Mouse (Mus musculus) brain, embryonic 14.5 days (tissue): ENCODE results near the gene Rgs7. TPM values are rescaled to one million over a fixed set of nuclear protein-coding genes. Genes with fewer than 3 reads are reported as not detected.
A peak's percentile ranks its signal among the peaks of the same experiment; 100 is the strongest.

Source experiments
- DNase-seq: peaks from one replicate; pipeline ENCODE4 v3.0.0-alpha.2; 2011; ENCODE audit warnings: low read depth
- CTCF ChIP-seq: fragments of 200-500 bp; IDR thresholded peaks from 2 replicates; pipeline ENCODE4 v1.5.1; 2012; ENCODE audit warnings: inconsistent platforms, mild to moderate bottlenecking, moderate library complexity, borderline replicate concordance; ENCODE audit not compliant: insufficient read depth, insufficient read length; ENCODE audit errors: extremely low read depth
- POLR2A ChIP-seq: fragments of 200-500 bp; IDR thresholded peaks from 2 replicates; pipeline ENCODE4 v1.6.1; 2012; ENCODE audit warnings: mild to moderate bottlenecking, inconsistent platforms, borderline replicate concordance; ENCODE audit not compliant: poor library complexity, insufficient read depth, insufficient read length, severe bottlenecking; ENCODE audit errors: extremely low read depth
- polyA plus RNA-seq: library from polyadenylated mRNA; depleted of rRNA; stranded (reverse); fragments of >200 nt; gene quantifications from 2 replicates; pipeline ENCODE4 v1.2.3, GENCODE M21; 2012

Gene Rgs7
- polyA plus RNA-seq, 1 experiment: 22.5 TPM

DNA sequence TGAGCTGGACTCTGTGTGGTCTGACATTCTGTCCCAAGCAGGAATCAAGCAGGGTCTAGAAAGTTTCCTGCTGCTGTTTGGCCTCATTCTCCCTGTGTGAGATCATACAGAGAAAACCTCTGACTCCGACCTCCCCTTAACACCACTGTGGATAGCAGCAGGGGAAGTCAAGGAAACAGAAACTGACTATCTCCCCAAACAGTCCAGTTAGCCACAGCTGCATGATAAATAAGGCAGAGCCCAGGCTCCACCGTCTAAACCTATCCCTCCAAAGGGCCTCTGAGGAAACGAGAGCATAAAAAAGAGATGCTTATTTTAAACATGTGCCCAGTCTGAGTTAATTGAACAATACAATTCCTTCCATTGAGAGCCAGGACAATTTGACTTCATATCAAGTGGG is 395.3 kb downstream of the Rgs7 start:
- DNase-seq: no peak
- TF ChIP-seq POLR2A (no peak), CTCF (no peak)

DNA sequence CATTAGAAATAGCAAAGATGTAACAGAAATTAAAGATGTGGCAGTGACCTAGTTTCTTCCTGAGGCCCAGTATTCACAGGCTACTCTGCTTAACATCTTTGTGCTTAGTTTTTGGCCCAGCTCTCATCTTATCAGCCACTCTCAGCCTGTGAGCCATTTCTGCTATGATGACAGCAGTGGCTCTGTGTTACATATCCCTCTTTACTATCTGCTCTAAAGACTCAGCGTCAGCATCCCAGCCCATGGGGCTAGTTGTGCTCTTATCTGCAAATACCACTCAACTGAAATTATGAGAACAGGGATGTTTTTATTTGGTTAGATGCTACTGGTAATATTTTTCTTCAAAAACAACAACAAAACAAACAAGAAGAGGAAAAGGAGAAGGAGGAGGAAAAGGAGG is 410.2 kb downstream of the Rgs7 start:
- no peak for DNase-seq
- TF ChIP-seq CTCF: no peak
- no peak for TF ChIP-seq POLR2A

DNA sequence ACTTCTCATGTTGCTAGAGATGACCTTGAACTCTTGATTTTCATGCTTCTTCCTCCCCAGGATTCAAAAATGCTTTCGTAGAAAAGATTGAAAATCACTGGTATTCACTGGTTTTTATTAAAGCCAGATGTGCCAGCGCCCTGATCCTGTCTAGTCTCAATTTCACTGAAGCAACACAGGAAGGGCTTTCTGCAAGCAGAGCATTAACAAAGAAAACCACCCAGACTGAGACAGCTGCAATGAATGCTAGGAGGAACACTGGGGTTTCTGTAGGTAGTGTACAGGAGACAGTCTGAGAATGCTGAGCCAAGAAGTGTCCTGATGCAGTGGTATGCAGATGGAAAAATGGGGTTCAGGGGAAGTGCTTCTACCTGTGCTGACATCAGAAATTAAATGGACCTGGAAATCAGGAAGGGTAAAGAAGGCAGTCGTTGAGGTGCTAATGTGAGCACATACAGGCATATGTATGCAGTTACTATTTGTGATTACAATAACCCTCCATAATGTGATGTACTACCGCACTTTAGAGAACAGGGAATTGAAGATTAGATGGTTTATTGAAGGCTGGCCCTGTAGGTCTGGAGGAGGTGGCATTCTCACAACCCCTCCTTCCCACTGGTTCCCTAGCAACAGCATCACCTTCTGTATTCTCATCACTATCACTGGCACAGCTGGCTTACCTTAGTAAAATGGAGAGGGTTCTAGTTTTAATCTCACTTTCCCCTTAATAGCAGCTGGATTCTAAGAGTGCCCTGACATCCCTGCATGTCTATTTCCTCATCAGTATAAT is 412.3 kb downstream of the Rgs7 start:
- DNase-seq: peak; percentile 10
- TF ChIP-seq POLR2A: no peak
- no peak for TF ChIP-seq CTCF

DNA sequence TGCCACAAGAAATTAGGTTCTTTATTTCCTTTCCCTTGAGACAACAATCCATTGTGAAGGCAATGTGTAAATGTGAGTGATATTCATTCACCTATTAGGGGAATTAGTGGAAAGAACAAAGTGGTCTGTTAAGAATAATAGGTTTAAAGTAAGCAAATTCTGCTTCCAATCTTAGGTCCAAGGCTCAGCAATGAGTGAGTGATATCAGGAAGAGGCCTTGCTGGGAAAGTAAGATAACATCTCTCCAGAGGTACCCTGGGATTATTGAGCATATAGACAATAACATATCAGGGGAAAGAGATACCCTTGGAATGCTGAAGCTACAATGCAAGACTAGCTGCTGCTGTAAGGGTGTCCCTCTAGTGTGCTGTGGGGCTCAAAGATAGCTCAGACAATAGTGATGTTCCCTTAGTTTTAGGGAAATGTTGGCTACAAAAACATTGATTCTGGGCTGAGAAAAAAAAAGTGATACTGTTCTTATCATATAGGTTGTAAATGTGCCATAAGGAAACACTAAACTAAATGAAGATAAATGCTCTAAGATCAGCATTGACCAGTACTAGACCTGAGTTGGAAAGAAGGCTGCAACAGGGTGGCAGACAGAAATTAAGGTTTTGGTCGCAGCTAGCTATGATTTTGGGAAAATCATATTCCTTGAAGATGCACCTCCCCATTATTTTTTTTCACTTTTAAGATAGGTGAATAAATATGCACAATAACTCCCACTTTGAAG is 418.6 kb downstream of the Rgs7 start:
- TF ChIP-seq POLR2A (no peak), CTCF (no peak)
- DNase-seq: no peak

DNA sequence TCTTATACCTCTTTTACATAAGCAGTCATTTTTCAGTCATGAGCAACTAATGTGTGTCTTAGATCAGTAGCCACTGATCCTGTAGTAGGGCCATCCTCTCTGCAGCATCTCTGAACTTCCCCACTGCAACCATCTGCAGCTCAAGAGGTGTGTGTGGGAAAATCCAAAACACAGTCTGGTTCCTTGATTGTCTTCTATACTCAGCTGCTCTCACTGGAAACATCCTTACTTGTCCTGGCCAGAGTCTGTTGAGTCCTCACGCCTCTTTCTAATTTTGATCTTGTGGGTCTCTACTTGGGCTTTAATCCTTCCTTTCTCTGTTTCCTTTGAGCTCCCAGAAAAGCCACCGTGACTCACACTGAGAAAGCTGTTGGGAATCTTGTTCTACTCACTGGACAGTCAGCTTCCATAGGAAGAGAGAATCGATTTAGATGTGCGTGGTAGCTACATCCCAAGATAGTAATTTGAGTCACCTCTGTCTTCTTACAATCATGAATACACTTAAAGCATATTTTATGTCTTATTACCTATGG is 422.5 kb downstream of the Rgs7 start:
- DNase-seq: no peak
- TF ChIP-seq CTCF: no peak
- no peak for TF ChIP-seq POLR2A

DNA sequence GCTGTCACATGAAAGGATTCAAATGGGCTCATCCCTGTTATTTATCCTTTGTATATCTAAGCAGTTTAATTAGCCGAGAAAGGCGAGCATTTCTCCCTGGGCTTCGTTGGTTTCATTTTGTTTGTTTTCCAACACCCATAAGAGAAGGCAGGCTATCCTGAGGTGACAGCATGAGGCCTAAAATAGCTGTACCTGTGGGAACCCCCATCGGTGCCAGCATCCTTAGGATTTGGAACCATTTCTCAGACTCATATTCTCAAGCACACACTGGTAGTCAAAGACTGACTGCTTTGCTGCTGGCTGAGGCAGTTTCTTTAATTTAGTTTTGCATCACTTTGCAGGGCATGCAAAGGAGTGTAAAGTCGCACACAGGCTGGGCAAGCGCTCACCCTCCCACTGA is 443.2 kb downstream of the Rgs7 start:
- no peak for TF ChIP-seq POLR2A
- TF ChIP-seq CTCF: no peak
- DNase-seq: no peak

DNA sequence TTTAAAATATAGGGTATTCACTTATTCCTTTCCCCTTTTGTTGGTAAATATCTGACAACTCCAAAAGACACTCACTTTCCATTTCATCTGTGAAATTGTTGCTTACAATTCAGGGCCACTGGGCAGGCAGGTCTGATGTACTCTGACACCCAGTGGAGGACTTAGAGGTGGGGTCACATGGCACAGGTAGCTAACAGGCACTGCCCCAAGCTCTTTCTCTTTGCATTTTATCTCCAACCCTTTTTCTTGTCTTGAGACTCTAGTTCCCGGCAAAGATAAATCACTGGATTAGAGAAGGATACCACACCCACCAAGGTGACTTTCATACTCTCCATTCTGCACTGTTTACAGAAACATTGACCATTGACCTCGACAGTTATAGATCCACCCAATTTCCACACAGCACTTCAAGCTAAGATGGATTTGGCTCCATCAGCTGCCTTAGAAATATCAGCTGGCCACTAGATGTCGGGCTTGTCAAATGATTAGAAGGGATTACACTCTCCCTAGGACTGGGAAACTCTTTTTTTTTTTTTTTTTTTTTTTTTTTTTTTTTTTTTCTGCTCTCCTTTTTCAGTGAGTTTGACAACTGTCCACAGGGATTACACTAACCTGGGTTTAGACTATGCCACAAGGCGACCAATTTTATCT is 451.0 kb downstream of the Rgs7 start:
- TF ChIP-seq POLR2A (no peak), CTCF (peak; percentile 60; the same call in 1 of the 2 replicates)
- peak; percentile 82 for DNase-seq

DNA sequence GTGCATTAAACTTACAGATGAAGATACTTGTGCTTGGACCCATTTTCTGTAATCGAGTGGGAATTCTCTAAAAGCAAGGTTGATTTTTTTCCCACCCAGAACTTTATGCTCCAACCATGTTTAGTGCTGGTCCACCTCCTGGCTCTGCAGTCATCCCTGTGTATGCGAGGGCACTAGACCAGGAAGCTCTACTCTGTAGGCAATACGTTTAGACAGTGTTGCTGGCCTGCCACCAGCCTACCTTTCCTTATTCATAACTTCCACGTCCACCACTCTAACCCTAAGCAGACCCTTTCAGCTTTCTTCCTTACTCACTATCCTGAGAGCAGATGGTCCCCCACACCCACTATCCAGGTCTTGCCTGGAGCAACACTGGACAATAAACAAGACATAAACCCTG is 452.3 kb downstream of the Rgs7 start:
- DNase-seq: no peak
- TF ChIP-seq POLR2A (no peak), CTCF (no peak)

DNA sequence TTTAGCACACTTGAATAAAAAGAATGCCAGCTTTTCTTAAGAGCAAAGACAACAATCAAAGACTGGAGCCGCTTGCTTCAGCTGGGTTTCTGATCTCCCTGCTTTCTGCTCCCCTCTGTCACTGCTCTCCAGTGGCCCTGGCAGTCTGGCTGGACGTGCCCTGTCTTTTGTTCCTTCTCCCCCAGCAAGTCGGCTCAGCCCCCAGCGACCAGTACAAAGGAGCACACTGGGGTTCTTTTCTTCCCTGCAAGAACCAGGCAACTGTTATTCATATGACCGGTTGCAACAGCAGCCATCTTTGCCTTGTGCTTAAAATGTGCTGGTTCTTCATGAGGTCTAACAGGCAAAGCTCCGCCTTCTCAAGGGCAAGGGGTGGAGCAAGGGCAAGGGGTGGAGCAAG is 452.7 kb downstream of the Rgs7 start:
- DNase-seq: peak; percentile 56
- no peak for TF ChIP-seq POLR2A
- TF ChIP-seq CTCF: no peak

DNA sequence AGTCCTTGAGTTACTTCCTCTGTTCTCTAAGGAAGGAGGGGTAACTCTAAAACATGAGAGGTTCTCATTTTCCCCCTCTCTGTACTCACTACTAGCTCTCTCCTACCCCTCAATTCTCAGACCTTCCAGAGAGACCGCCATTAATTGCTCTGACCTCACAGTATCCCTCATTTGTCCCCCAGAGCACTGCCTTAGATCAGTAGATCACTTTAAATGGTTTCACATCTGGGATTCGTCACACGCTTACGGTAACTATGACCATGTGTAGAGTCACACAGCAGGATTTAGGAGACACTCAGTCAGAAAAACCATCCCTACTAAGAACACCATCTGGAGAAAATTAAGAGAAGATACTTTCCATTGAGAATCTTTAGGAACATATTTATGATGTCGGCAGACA is 456.8 kb downstream of the Rgs7 start:
- no peak for DNase-seq
- TF ChIP-seq CTCF (no peak), POLR2A (no peak)

DNA sequence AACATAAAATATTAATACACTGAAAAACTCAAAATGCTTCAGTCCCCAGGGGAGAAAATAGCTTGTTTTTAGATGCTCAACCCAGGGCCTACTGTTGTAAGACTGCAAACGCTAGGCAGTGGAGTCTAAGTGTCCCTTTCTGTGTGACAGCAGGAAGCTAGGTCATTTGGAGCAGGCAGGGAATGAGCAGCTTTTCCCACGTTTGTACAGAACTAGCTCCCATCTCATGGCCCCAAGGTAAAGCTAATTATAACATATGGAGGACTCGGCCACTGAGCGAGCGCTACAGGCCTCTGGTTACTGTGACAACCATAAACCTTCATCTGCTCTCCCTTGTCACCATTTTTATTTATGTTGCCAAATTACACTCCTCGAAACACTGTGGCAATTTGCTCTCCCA is 460.3 kb downstream of the Rgs7 start:
- TF ChIP-seq POLR2A: no peak
- no peak for TF ChIP-seq CTCF
- peak; percentile 54 for DNase-seq
